Mouse (Mus musculus) G1E (cell line): Measurements from ENCODE around the gene Mob4.

Experiments
- CTCF ChIP-seq: IDR thresholded peaks from 2 replicates; pipeline ENCODE4 v1.5.1; 2012; ENCODE audit warnings: low read depth, low read length, inconsistent platforms, mixed read lengths
- GATA1 ChIP-seq: IDR thresholded peaks from 2 replicates; pipeline ENCODE4 v1.6.1; 2012; ENCODE audit warnings: borderline replicate concordance, low read length, inconsistent platforms, mixed read lengths
- POLR2AphosphoS5 ChIP-seq: IDR thresholded peaks from 2 replicates; pipeline ENCODE4 v1.6.1; 2012; ENCODE audit warnings: low read depth, low read length, inconsistent platforms; ENCODE audit not compliant: insufficient replicate concordance

- TF ChIP-seq CTCF: no peak
- TF ChIP-seq POLR2AphosphoS5: no peak
- TF ChIP-seq GATA1: no peak
Observed at GRCm38 (mm10) chr1:55201850-55202752, 71.1 kb downstream of the Mob4 start.
